In the genomic region with DNA sequence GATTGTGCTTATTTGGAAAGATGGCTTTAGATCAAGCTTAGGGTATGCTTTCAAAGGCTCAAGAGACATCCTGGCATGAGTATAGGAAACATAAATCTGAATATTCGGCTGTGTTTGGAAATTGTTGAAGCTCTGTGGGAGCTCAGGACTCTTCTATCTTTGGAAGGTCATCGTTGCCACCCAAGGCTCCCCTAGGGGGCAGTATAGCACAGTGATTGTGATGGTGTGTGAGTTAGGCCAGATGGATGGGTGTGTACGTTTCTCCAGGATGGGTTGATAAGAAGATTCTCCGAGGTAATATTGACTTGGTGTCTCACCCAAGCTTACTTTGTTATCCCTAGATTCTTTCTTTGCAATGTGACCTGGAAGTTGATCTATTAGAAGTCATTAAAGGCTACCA, we compare ENCODE assay signal across 8 mouse cellular contexts.
DNase-seq lines count a peak whose midpoint lies in the region; ATAC-seq and TF ChIP-seq lines count a peak whose summit lies in the region.

No protein-coding gene starts in this region.

- DNase-seq in forebrain, postnatal 0 days: no peak
- DNase-seq in 416B (ENCODE audit: low read depth): peak; percentile 67
- peak; percentile 65 for DNase-seq in adrenal gland, postnatal 25 days
- peak; percentile 59 for DNase-seq in embryonic facial prominence, embryonic 11.5 days (ENCODE audit: low spot score)
- DNase-seq in kidney, postnatal 4 days: peak; percentile 66 to 69
- DNase-seq in lung, embryonic 14.5 days: peak; percentile 76
- DNase-seq in spleen, postnatal 36 days (ENCODE audit: low spot score in 2 of 2): peak; percentile 33 to 47

- no peak overlapping the region for H3K9ac ChIP-seq in forebrain, postnatal 0 days
- no peak overlapping the region for H3K9ac ChIP-seq in forebrain, embryonic 12.5 days
- no peak overlapping the region for H3K9ac ChIP-seq in embryonic facial prominence, embryonic 11.5 days (replicated peaks; ENCODE audit: low read length)
- no peak overlapping the region for H3K9ac ChIP-seq in lung, embryonic 14.5 days

- peak; percentile 48 for TF ChIP-seq CTCF in forebrain, postnatal 0 days (IDR thresholded peaks at IDR 0.05; ENCODE audit: low read depth)
- peak; percentile 62 for TF ChIP-seq CTCF in lung, embryonic 14.5 days (IDR thresholded peaks at IDR 0.05; ENCODE audit: low read depth)

- ATAC-seq in forebrain, postnatal 0 days: no peak
- ATAC-seq in forebrain, embryonic 12.5 days (ENCODE audit: low FRiP score): no peak
- ATAC-seq in embryonic facial prominence, embryonic 11.5 days (replicated peaks; ENCODE audit: insufficient number of reproducible peaks, low FRiP score, low TSS enrichment, low read depth): no peak
- no peak for ATAC-seq in lung, embryonic 14.5 days (ENCODE audit: insufficient read depth)

- no peaks in the 10 kb centered on the region for H3K9me3 ChIP-seq in forebrain, postnatal 0 days (ENCODE audit: low read length)
- no peaks in the 10 kb centered on the region for H3K9me3 ChIP-seq in forebrain, embryonic 12.5 days
- no peaks in the 10 kb centered on the region for H3K9me3 ChIP-seq in embryonic facial prominence, embryonic 11.5 days (replicated peaks; ENCODE audit: control insufficient read depth, low read length)
- H3K9me3 ChIP-seq in lung, embryonic 14.5 days (ENCODE audit: low read depth, low read length): no peaks in the 10 kb centered on the region

- H3K4me1 ChIP-seq in forebrain, postnatal 0 days (ENCODE audit: insufficient read depth): no peaks in the 10 kb centered on the region
- H3K4me1 ChIP-seq in forebrain, embryonic 12.5 days: peaks cover 12% of the 10 kb centered on the region
- H3K4me1 ChIP-seq in embryonic facial prominence, embryonic 11.5 days (ENCODE audit: control insufficient read depth, insufficient read depth, low read length): no peaks in the 10 kb centered on the region
- H3K4me1 ChIP-seq in lung, embryonic 14.5 days (ENCODE audit: insufficient read depth): no peaks in the 10 kb centered on the region

- WGBS in forebrain, postnatal 0 days: 54% methylated on average over 4 of the region's 4 CpGs
- 62% methylated on average over 4 of the region's 4 CpGs for WGBS in forebrain, embryonic 12.5 days
- WGBS in embryonic facial prominence, embryonic 11.5 days: 54% methylated on average over 4 of the region's 4 CpGs
- 35% methylated on average over 4 of the region's 4 CpGs for WGBS in lung, embryonic 14.5 days

- no peak overlapping the region for H3K27ac ChIP-seq in forebrain, postnatal 0 days (ENCODE audit: low read depth, low read length)
- H3K27ac ChIP-seq in forebrain, embryonic 12.5 days: no peak overlapping the region
- no peak overlapping the region for H3K27ac ChIP-seq in embryonic facial prominence, embryonic 11.5 days (replicated peaks; ENCODE audit: low read depth, low read length)
- H3K27ac ChIP-seq in lung, embryonic 14.5 days (ENCODE audit: low read depth): no peak overlapping the region

- no peaks in the 10 kb centered on the region for H3K27me3 ChIP-seq in forebrain, postnatal 0 days (ENCODE audit: insufficient read depth, low read length)
- H3K27me3 ChIP-seq in forebrain, embryonic 12.5 days: no peaks in the 10 kb centered on the region
- H3K27me3 ChIP-seq in embryonic facial prominence, embryonic 11.5 days (ENCODE audit: control insufficient read depth, insufficient read depth, low read length): no peaks in the 10 kb centered on the region
- no peaks in the 10 kb centered on the region for H3K27me3 ChIP-seq in lung, embryonic 14.5 days (ENCODE audit: insufficient read depth, low read length)

- H3K4me2 ChIP-seq in forebrain, postnatal 0 days (ENCODE audit: low read depth): no peak overlapping the region
- no peak overlapping the region for H3K4me2 ChIP-seq in forebrain, embryonic 12.5 days
- H3K4me2 ChIP-seq in embryonic facial prominence, embryonic 11.5 days (ENCODE audit: low read depth, low read length): no peak overlapping the region
- H3K4me2 ChIP-seq in lung, embryonic 14.5 days: no peak overlapping the region

- H3K4me3 ChIP-seq in forebrain, postnatal 0 days (ENCODE audit: low read depth, low read length): no peak overlapping the region
- H3K4me3 ChIP-seq in forebrain, embryonic 12.5 days (replicated peaks): no peak overlapping the region
- H3K4me3 ChIP-seq in embryonic facial prominence, embryonic 11.5 days (ENCODE audit: low read depth, low read length): no peak overlapping the region
- no peak overlapping the region for H3K4me3 ChIP-seq in lung, embryonic 14.5 days (ENCODE audit: low read depth, low read length)

- no peaks in the 10 kb centered on the region for H3K36me3 ChIP-seq in forebrain, postnatal 0 days (ENCODE audit: insufficient read depth)
- H3K36me3 ChIP-seq in forebrain, embryonic 12.5 days (replicated peaks): no peaks in the 10 kb centered on the region
- H3K36me3 ChIP-seq in embryonic facial prominence, embryonic 11.5 days (replicated peaks; ENCODE audit: control insufficient read depth, insufficient read depth, low read depth, low read length): no peaks in the 10 kb centered on the region
- no peaks in the 10 kb centered on the region for H3K36me3 ChIP-seq in lung, embryonic 14.5 days (ENCODE audit: insufficient read depth)
